Mouse (Mus musculus): ENCODE results near the gene Disc1. TPM values are rescaled to one million over a fixed set of nuclear protein-coding genes. Genes with fewer than 3 reads are reported as not detected.

Gene Disc1
- polyA plus RNA-seq, 1 experiment from 2014 or later, result 2.7 TPM

DNA sequence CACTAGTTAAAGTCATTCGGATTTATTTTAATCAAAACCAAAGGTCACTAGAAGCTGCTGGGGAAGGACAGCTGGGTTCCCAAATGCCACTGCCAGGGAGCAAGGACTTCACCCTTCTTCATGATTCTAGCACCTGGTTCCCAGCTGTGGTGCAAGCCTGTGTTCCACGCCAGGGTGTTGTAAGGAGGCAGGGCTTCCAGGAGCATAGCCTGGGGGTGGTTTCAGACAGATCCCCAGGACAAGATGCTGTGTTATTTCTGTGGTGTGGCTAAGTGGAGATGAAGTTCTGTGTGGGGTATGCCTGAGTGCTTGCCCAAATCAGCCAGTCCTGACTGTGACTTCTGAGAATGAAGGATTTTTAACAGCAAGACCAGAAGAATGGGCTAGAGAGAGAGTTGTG, 12.5 kb upstream of the Disc1 start:
- H3K4me1 ChIP-seq (replicated peaks), result no peaks in the 10 kb centered on the region
- H3K9ac ChIP-seq, result no peak overlapping the region
- no peaks in the 10 kb centered on the region for H3K27me3 ChIP-seq
- H3K4me3 ChIP-seq, result no peak overlapping the region
- no peaks in the 10 kb centered on the region for H3K9me3 ChIP-seq (replicated peaks)
- H3K4me2 ChIP-seq, result no peak overlapping the region
- no peak for ATAC-seq (replicated peaks; ENCODE audit: insufficient number of reproducible peaks, insufficient read depth, low FRiP score, low read depth)
- WGBS, result 53% methylated on average over 2 of the region's 2 CpGs
- no peak overlapping the region for H3K27ac ChIP-seq
- H3K36me3 ChIP-seq, result peaks cover 10% of the 10 kb centered on the region; the same call in 1 of the 2 replicates

DNA sequence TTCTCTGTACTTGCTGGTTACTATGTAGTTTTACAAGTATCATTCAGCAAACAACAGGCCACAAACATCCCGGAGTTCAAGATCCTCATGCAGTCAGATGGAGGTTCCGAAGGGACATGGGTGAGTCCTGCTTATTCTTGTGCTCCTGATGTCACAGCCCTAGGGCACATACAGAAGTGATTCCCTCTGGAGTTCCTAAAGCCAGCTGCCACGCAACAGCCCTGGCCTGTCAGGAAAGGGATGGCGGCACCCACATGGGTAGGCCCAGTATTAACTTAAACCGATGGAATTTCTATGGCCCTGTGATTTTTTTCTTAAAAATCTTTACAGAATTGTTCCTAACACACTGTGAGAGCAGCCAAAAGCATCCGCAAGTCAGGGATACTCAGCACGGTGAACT, 10.6 kb upstream of the Disc1 start:
- Histone ChIP-seq H3K27me3 (no peaks in the 10 kb centered on the region), H3K4me3 (no peak overlapping the region), H3K9me3 (replicated peaks) (no peaks in the 10 kb centered on the region), H3K4me2 (no peak overlapping the region), H3K4me1 (replicated peaks) (no peaks in the 10 kb centered on the region), H3K9ac (no peak overlapping the region), H3K27ac (no peak overlapping the region), H3K36me3 (0 out of 2 replicates have a peak, but pooled peaks cover 4% of the 10 kb centered on the region)
- WGBS, result 79% methylated on average over 7 of the region's 7 CpGs
- no peak for ATAC-seq (replicated peaks; ENCODE audit: insufficient number of reproducible peaks, insufficient read depth, low FRiP score, low read depth)

DNA sequence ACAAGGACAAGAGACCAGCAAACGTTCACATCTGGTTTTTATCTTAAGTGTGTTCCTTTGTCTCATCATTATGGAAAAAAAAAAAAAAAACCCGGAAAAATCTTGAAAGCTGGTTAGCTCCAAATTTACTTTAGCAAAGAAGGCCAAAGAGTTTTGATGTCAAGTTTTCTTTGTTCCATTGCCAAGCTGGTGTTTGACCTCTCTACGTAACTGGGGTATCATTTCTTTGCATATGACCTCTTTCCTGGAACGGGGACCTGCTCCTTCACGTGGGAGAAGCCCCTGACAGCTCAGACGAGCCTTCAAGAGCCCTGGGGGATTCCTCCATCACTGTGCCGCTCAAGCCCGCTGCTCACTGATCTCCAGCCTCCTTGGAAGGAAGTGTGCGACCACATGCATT, 10.1 kb upstream of the Disc1 start:
- WGBS, result 34% methylated on average over 9 of the region's 9 CpGs
- Histone ChIP-seq H3K27me3 (no peaks in the 10 kb centered on the region), H3K9me3 (replicated peaks) (no peaks in the 10 kb centered on the region), H3K36me3 (0 out of 2 replicates have a peak, but pooled peaks cover 4% of the 10 kb centered on the region), H3K9ac (no peak overlapping the region), H3K4me1 (replicated peaks) (0 out of 2 replicates have a peak, but pooled peaks cover under 1% of the 10 kb centered on the region), H3K27ac (no peak overlapping the region), H3K4me3 (no peak overlapping the region), H3K4me2 (no peak overlapping the region)
- no peak for ATAC-seq (replicated peaks; ENCODE audit: insufficient number of reproducible peaks, insufficient read depth, low FRiP score, low read depth)

DNA sequence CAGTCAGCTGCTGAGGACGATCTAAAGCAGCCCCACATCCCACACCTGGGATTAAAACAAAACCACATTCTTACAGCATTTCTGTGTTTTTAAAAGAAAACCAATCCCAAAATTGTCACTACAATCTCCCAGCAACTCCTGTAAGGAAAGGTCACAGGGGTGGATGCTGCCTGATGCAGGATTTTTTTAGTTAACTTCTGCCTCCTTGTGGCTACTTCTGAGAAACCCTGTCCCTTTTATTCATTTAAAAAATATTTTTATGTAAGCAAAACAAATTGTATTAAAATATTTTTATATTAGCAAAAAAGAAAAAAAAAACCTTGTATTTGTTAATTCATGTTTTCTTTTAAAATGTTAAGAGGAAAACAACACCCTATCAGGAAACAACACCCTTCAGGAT, 8.2 kb upstream of the Disc1 start:
- H3K36me3 ChIP-seq, result no peaks in the 10 kb centered on the region
- H3K4me1 ChIP-seq (replicated peaks), result 0 out of 2 replicates have a peak, but pooled peaks cover 2% of the 10 kb centered on the region
- WGBS, result 79% methylated on average over 1 of the region's 1 CpGs
- ATAC-seq (replicated peaks; ENCODE audit: insufficient number of reproducible peaks, insufficient read depth, low FRiP score, low read depth), result no peak
- no peak overlapping the region for H3K4me2 ChIP-seq
- H3K27me3 ChIP-seq, result no peaks in the 10 kb centered on the region
- H3K4me3 ChIP-seq, result no peak overlapping the region
- H3K9ac ChIP-seq, result no peak overlapping the region
- no peaks in the 10 kb centered on the region for H3K9me3 ChIP-seq (replicated peaks)
- H3K27ac ChIP-seq, result no peak overlapping the region

DNA sequence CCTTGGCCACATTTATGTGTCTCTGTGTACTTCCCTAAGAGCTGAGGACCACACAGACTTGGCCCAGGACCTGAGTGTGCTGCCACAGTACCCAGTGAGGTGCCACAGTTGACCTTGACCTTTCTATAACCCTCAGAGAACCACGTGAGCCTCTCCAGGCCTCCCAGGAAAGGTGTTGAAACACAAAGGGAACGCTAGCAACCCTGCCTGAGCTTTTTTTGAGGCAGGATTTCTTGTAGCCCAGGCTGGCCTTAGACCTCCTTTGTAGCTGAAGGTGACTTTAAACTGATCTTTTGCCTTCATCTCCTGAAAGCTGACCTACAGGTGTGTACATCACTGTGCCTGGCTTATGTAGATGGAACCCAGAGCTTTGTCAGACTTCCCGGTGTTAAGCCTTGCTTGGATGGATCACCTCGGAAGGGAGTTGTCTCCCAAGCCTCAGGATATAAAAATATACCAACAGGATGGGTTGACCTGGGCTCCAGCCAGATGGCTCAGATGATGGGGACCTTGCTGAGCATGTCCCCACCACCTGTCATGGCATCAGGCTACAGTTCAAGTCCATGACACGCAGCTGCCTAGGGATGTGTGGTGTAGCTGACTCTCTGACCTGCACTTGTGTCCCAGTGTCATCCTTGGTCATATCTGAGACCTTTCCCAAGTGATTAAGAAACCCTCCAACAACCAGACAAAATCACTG, 4.8 kb upstream of the Disc1 start:
- H3K9me3 ChIP-seq (replicated peaks), result no peaks in the 10 kb centered on the region
- no peak overlapping the region for H3K27ac ChIP-seq
- H3K36me3 ChIP-seq, result no peaks in the 10 kb centered on the region
- no peak overlapping the region for H3K4me2 ChIP-seq
- H3K4me1 ChIP-seq (replicated peaks), result peaks cover 10% of the 10 kb centered on the region
- H3K4me3 ChIP-seq, result no peak overlapping the region
- H3K27me3 ChIP-seq, result peaks cover 6% of the 10 kb centered on the region; the same call in 1 of the 2 replicates
- 58% methylated on average over 5 of the region's 5 CpGs for WGBS
- no peak for ATAC-seq (replicated peaks; ENCODE audit: insufficient number of reproducible peaks, insufficient read depth, low FRiP score, low read depth)
- no peak overlapping the region for H3K9ac ChIP-seq

DNA sequence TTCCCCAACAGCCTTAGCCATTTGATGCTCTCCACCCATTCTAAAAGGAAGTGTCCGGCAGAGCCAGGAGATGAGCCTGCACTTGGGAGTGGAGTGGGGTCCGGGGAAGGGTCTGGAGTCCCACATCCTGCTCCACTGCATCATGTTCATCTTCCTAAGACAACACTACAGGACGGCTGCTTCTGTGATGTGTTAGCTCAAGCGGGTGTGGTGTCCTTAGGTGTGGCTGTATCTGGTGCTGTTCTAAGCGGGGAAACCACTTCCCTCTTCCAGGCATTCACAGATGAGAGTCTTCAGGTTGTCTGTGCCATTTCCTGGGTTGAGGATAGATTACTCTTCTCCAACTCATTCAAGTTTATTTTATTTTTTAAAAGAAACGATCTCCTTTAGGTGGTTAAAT, 4.2 kb upstream of the Disc1 start:
- Histone ChIP-seq H3K4me1 (replicated peaks) (peaks cover 14% of the 10 kb centered on the region), H3K9ac (no peak overlapping the region), H3K9me3 (replicated peaks) (no peaks in the 10 kb centered on the region), H3K27ac (no peak overlapping the region), H3K27me3 (peaks cover 7% of the 10 kb centered on the region; the same call in 1 of the 2 replicates), H3K36me3 (no peaks in the 10 kb centered on the region), H3K4me3 (no peak overlapping the region), H3K4me2 (no peak overlapping the region)
- ATAC-seq (replicated peaks; ENCODE audit: insufficient number of reproducible peaks, insufficient read depth, low FRiP score, low read depth), result no peak
- WGBS, result 75% methylated on average over 6 of the region's 6 CpGs

DNA sequence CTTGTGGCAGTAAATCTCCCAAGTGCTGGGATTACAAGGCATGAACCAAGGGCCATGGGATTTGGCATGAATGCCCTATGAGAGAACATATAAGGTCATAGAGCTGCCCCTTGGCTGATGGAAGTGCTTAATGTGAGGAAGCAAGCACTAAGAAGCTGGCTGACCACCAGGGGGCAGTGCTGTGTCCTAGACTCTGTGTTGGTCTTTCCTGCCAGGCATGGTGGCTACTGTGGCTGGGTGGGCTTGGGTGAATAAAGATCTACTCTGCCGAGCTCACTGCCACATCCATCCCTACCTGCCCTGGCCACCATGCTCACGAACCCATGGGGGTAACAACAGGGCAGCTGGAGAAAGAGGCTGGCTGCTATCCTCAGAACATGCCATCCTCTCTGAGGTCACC, 2.0 kb upstream of the Disc1 start:
- ATAC-seq (replicated peaks; ENCODE audit: insufficient number of reproducible peaks, insufficient read depth, low FRiP score, low read depth), result no peak
- Histone ChIP-seq H3K27ac (no peak overlapping the region), H3K36me3 (no peaks in the 10 kb centered on the region), H3K4me1 (replicated peaks) (peaks cover 16% of the 10 kb centered on the region), H3K4me2 (no peak overlapping the region), H3K27me3 (peaks cover 12% of the 10 kb centered on the region; the same call in 1 of the 2 replicates), H3K9ac (no peak overlapping the region), H3K9me3 (replicated peaks) (no peaks in the 10 kb centered on the region), H3K4me3 (no peak overlapping the region)
- WGBS, result 39% methylated on average over 2 of the region's 2 CpGs

DNA sequence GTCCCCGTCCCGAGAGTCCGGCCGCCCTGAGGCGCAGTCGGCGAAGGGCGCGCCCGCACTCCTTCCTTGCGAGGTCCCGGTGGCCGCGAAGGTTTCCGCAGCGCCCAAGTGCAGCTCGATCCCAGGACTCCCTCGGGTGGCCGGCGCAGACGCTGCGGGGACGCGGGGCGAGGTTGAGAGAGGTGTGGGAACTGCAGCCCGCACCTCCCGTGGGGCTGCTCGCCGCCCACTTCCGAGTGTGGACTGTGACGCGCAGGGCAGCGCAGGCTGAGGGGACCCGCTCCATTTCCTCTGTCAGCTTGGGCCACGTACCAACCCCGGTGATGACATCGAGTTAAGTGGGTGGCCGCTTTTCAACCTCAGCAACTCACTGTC, 428 bp downstream of the Disc1 start:
- H3K9me3 ChIP-seq (replicated peaks), result no peaks in the 10 kb centered on the region
- peak overlapping the region; percentile 59 for H3K4me3 ChIP-seq
- peaks cover 12% of the 10 kb centered on the region; the same call in 1 of the 2 replicates for H3K27me3 ChIP-seq
- WGBS, result 0% methylated on average over 38 of the region's 38 CpGs
- H3K27ac ChIP-seq, result peak overlapping the region; percentile 59
- H3K4me1 ChIP-seq (replicated peaks), result peaks cover 14% of the 10 kb centered on the region
- peak overlapping the region; percentile 82 for H3K4me2 ChIP-seq
- H3K36me3 ChIP-seq, result no peaks in the 10 kb centered on the region
- H3K9ac ChIP-seq, result peak overlapping the region; percentile 66
- peak; percentile 66 for ATAC-seq (replicated peaks; ENCODE audit: insufficient number of reproducible peaks, insufficient read depth, low FRiP score, low read depth)

DNA sequence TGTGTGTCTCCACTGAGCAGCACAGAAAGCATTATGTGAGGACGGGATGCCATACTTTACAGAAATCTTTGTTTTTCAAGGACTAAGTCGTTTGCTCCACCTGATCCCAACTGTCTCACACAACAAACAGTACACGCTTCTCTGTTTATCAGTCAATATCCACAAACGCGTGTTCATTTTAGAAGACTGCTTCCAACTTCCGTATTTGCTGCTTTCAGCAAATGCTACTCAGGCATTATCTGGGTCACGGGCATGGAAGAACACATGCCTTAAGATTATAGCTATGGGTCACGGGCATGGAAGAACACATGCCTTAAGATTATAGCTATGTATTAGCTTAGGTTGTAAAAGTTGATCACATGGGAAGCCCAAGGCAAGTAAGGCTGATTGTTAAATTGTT, 6.9 kb downstream of the Disc1 start:
- H3K36me3 ChIP-seq, result no peaks in the 10 kb centered on the region
- no peak overlapping the region for H3K4me3 ChIP-seq
- no peak for ATAC-seq (replicated peaks; ENCODE audit: insufficient number of reproducible peaks, insufficient read depth, low FRiP score, low read depth)
- 75% methylated on average over 8 of the region's 8 CpGs for WGBS
- no peak overlapping the region for H3K4me2 ChIP-seq
- H3K9ac ChIP-seq, result no peak overlapping the region
- no peaks in the 10 kb centered on the region for H3K9me3 ChIP-seq (replicated peaks)
- H3K27me3 ChIP-seq, result no peaks in the 10 kb centered on the region
- no peak overlapping the region for H3K27ac ChIP-seq
- H3K4me1 ChIP-seq (replicated peaks), result no peaks in the 10 kb centered on the region

DNA sequence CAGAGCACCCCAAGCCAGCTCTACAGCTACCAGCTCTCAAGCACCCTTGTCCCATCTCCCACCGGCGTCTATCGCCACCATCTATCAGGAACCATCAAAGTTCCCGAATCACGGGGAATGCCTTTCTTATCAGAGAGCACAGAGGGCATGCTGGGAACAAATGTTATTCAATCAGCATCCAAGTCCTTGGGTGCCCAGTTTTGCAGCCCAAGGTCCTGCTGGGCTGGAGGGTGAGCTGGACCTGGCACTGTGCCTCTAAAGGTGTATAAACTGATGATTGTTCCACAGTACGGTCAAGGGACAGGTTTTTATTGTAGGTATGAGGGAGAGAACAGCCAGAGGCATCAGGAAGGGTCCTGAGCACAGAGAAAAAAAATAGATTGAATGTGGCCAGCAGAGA, 11.6 kb downstream of the Disc1 start:
- no peak for ATAC-seq (replicated peaks; ENCODE audit: insufficient number of reproducible peaks, insufficient read depth, low FRiP score, low read depth)
- no peak overlapping the region for H3K27ac ChIP-seq
- WGBS, result 53% methylated on average over 6 of the region's 6 CpGs
- H3K4me1 ChIP-seq (replicated peaks), result peaks cover 17% of the 10 kb centered on the region
- H3K9me3 ChIP-seq (replicated peaks), result no peaks in the 10 kb centered on the region
- H3K9ac ChIP-seq, result no peak overlapping the region
- no peaks in the 10 kb centered on the region for H3K27me3 ChIP-seq
- H3K4me2 ChIP-seq, result no peak overlapping the region
- no peak overlapping the region for H3K4me3 ChIP-seq
- H3K36me3 ChIP-seq, result no peaks in the 10 kb centered on the region

DNA sequence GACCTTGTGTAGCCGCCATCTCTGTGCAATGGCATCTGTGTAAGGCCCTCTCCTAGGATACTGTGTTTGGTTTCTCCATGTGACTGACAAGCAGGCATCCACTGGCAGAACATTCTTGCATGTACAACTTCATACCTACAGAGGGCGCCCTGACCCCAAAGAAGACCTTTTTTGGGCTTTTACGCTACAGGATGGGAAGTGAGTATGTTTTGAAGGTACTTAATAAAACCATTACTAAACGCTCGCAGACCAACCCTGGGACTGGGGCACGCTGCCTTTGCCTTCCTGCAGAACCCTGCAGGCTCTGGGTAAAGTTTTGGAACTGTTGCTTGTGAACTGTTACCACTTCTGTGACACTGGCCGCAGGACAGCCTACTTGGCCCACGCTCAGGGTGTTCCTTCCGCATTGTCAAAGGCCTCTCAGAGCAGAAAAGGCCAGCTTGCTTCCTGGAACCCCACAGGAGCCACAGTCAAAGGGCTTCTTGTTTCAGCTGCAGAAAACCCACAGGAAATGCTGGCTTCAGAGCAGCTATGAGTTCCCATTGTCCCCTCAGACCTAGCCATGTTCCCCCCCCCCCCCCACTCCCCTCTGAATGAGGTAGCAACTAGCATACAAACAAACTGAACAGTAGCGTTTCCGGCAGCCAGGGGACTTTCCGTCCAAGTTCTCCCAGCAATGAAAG, 13.1 kb downstream of the Disc1 start:
- H3K36me3 ChIP-seq, result no peaks in the 10 kb centered on the region
- peaks cover 17% of the 10 kb centered on the region for H3K4me1 ChIP-seq (replicated peaks)
- H3K27ac ChIP-seq, result peak overlapping the region; percentile 79
- peak overlapping the region; percentile 43 for H3K4me2 ChIP-seq
- no peak overlapping the region for H3K4me3 ChIP-seq
- 27% methylated on average over 12 of the region's 12 CpGs for WGBS
- ATAC-seq (replicated peaks; ENCODE audit: insufficient number of reproducible peaks, insufficient read depth, low FRiP score, low read depth), result peak; percentile 82
- no peak overlapping the region for H3K9ac ChIP-seq
- H3K27me3 ChIP-seq, result no peaks in the 10 kb centered on the region
- H3K9me3 ChIP-seq (replicated peaks), result no peaks in the 10 kb centered on the region

DNA sequence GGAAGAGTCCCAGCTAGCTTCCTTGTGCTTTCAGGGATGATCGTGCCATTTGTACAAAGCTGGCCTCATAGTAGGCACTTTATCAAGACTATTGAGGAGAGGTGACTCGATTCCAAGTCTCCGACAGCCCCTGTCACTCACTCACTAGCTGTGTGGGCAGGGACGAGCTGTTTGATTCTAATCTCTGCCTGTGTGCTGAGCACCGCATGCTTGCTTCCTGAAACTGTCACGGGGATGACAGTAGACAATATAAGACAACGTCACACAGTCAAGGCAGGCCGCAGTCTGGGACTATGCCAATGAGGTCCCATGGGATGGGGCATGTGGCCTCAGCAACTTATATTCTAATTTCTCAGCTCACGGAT, 13.6 kb downstream of the Disc1 start:
- Histone ChIP-seq H3K9ac (no peak overlapping the region), H3K4me2 (peak overlapping the region; percentile 43), H3K27ac (peak overlapping the region; percentile 79), H3K9me3 (replicated peaks) (no peaks in the 10 kb centered on the region), H3K4me3 (no peak overlapping the region), H3K27me3 (no peaks in the 10 kb centered on the region), H3K4me1 (replicated peaks) (peaks cover 17% of the 10 kb centered on the region), H3K36me3 (no peaks in the 10 kb centered on the region)
- 49% methylated on average over 9 of the region's 9 CpGs for WGBS
- ATAC-seq (replicated peaks; ENCODE audit: insufficient number of reproducible peaks, insufficient read depth, low FRiP score, low read depth), result peak; percentile 21; the same call in 1 of the 2 replicates

Data from heart, embryonic 15.5 days (tissue).